Mouse (Mus musculus) thymus, adult 2 months (tissue): ENCODE measurements at regions not wholly inside any gene's neighbourhood (a gene's known extent, or its start where the extent isn't known, plus 50 kb on each side); places are given as distances from the start of the nearest gene placed in this dataset.

Experiments used
- CTCF ChIP-seq: fragments of 200-500 bp; IDR thresholded peaks from 2 replicates; pipeline ENCODE4 v1.5.1; 2012; ENCODE audit warnings: mild to moderate bottlenecking, control low read depth, low read length, moderate library complexity, borderline replicate concordance; ENCODE audit not compliant: control insufficient read depth, poor library complexity, insufficient read depth; ENCODE audit errors: extremely low read depth
- POLR2A ChIP-seq: fragments of 200-500 bp; IDR thresholded peaks from 2 replicates; pipeline ENCODE4 v1.6.1; 2012; ENCODE audit warnings: mild to moderate bottlenecking, low read length, control low read depth, moderate library complexity; ENCODE audit not compliant: control insufficient read depth, poor library complexity, insufficient read depth; ENCODE audit errors: extremely low read depth

- TF ChIP-seq CTCF: no peak
- no peak for TF ChIP-seq POLR2A
Observed at GRCm38 (mm10) chr12:10562966-10563365, 172.4 kb downstream of the Rdh14 start.
